Mouse (Mus musculus): ENCODE data around the gene Hist1h4f. TPM values are rescaled to one million over a fixed set of nuclear protein-coding genes. Genes with fewer than 3 reads are reported as not detected.

The Hist1h4f gene
- polyA plus RNA-seq, 1 experiment from 2014 or later = not detected

- ATAC-seq (ENCODE audit: insufficient number of reproducible peaks, insufficient read depth, low FRiP score, low read depth) = no peak
- H3K4me3 ChIP-seq (ENCODE audit: control insufficient read depth in 1 of 2, insufficient read depth in 1 of 2, low read depth in 1 of 2, low read length in 2 of 2) = peak overlapping the region; percentile 41 to 62; a peak in 3 of 4 replicates
- peak overlapping the region; percentile 67 for H3K9ac ChIP-seq (ENCODE audit: low read length)
- no peaks in the 10 kb centered on the region for H3K27me3 ChIP-seq (ENCODE audit: control insufficient read depth, insufficient read depth, low read length)
- WGBS = under 1% methylated on average over 6 of the region's 6 CpGs
- H3K4me1 ChIP-seq (ENCODE audit: control insufficient read depth in 2 of 2, insufficient read depth in 2 of 2, low read length in 2 of 2) = peaks cover 3 to 4% of the 10 kb centered on the region in 2 experiments; a peak in 2 of 4 replicates
- no peaks in the 10 kb centered on the region for H3K36me3 ChIP-seq (ENCODE audit: control insufficient read depth, insufficient read depth, low read length)
- H3K27ac ChIP-seq (replicated peaks in 1 of 2; ENCODE audit: control insufficient read depth in 1 of 2, insufficient read depth in 1 of 2, low read depth in 2 of 2, low read length in 2 of 2) = peak overlapping the region in 1 of 2 experiments; percentile 72; a peak in 2 of 4 replicates
- H3K4me2 ChIP-seq (ENCODE audit: low read length) = peak overlapping the region; percentile 96
- H3K9me3 ChIP-seq (ENCODE audit: control insufficient read depth, low read length) = no peaks in the 10 kb centered on the region
Measured at GRCm38 (mm10) chr13:23518295-23518603, 33.2 kb downstream of the Hist1h4f start.

GRCm38 (mm10) chr13:23517603-23518294, 33.7 kb downstream of the Hist1h4f start:
- H3K27ac ChIP-seq (replicated peaks in 1 of 2; ENCODE audit: control insufficient read depth in 1 of 2, insufficient read depth in 1 of 2, low read depth in 2 of 2, low read length in 2 of 2) = peak overlapping the region; percentile 78 to 89
- WGBS = under 1% methylated on average over 27 of the region's 27 CpGs
- peak overlapping the region; percentile 74 for H3K9ac ChIP-seq (ENCODE audit: low read length)
- H3K4me3 ChIP-seq (ENCODE audit: control insufficient read depth in 1 of 2, insufficient read depth in 1 of 2, low read depth in 1 of 2, low read length in 2 of 2) = peak overlapping the region; percentile 62 to 74
- H3K36me3 ChIP-seq (ENCODE audit: control insufficient read depth, insufficient read depth, low read length) = no peaks in the 10 kb centered on the region
- peak; percentile 79 for ATAC-seq (ENCODE audit: insufficient number of reproducible peaks, insufficient read depth, low FRiP score, low read depth)
- peak overlapping the region; percentile 96 for H3K4me2 ChIP-seq (ENCODE audit: low read length)
- H3K4me1 ChIP-seq (ENCODE audit: control insufficient read depth in 2 of 2, insufficient read depth in 2 of 2, low read length in 2 of 2) = peaks cover 3 to 4% of the 10 kb centered on the region in 2 experiments; a peak in 2 of 4 replicates
- H3K27me3 ChIP-seq (ENCODE audit: control insufficient read depth, insufficient read depth, low read length) = no peaks in the 10 kb centered on the region
- no peaks in the 10 kb centered on the region for H3K9me3 ChIP-seq (ENCODE audit: control insufficient read depth, low read length)

- no peaks in the 10 kb centered on the region for H3K9me3 ChIP-seq (ENCODE audit: control insufficient read depth, low read length)
- ATAC-seq (ENCODE audit: insufficient number of reproducible peaks, insufficient read depth, low FRiP score, low read depth) = no peak; the same call in 1 of the 2 replicates
- WGBS = 1% methylated on average over 19 of the region's 19 CpGs
Measured at GRCm38 (mm10) chr13:23516822-23517602, 34.4 kb downstream of the Hist1h4f start.

GRCm38 (mm10) chr13:23515826-23516620, 35.4 kb downstream of the Hist1h4f start:
- H3K9ac ChIP-seq (ENCODE audit: low read length) = peak overlapping the region; percentile 48; the same call in 1 of the 2 replicates
- peak overlapping the region; percentile 96 for H3K4me2 ChIP-seq (ENCODE audit: low read length)
- H3K9me3 ChIP-seq (ENCODE audit: control insufficient read depth, low read length) = no peaks in the 10 kb centered on the region
- ATAC-seq (ENCODE audit: insufficient number of reproducible peaks, insufficient read depth, low FRiP score, low read depth) = no peak
- H3K27me3 ChIP-seq (ENCODE audit: control insufficient read depth, insufficient read depth, low read length) = no peaks in the 10 kb centered on the region
- WGBS = 53% methylated on average over 15 of the region's 15 CpGs
- 0 out of 4 replicates have a peak overlapping the region, but pooled peaks of 1 of the 2 experiments have one; percentile 28 for H3K27ac ChIP-seq (replicated peaks in 1 of 2; ENCODE audit: control insufficient read depth in 1 of 2, insufficient read depth in 1 of 2, low read depth in 2 of 2, low read length in 2 of 2)
- no peaks in the 10 kb centered on the region for H3K36me3 ChIP-seq (ENCODE audit: control insufficient read depth, insufficient read depth, low read length)
- peak overlapping the region; percentile 28 to 62 for H3K4me3 ChIP-seq (ENCODE audit: control insufficient read depth in 1 of 2, insufficient read depth in 1 of 2, low read depth in 1 of 2, low read length in 2 of 2)
- peaks cover 3 to 4% of the 10 kb centered on the region in 2 experiments; a peak in 2 of 4 replicates for H3K4me1 ChIP-seq (ENCODE audit: control insufficient read depth in 2 of 2, insufficient read depth in 2 of 2, low read length in 2 of 2)

More at GRCm38 (mm10) chr13:23516822-23517602, 34.4 kb downstream of the Hist1h4f start:
- peak overlapping the region; percentile 96 for H3K4me2 ChIP-seq (ENCODE audit: low read length)
- H3K27me3 ChIP-seq (ENCODE audit: control insufficient read depth, insufficient read depth, low read length) = no peaks in the 10 kb centered on the region
- H3K4me1 ChIP-seq (ENCODE audit: control insufficient read depth in 2 of 2, insufficient read depth in 2 of 2, low read length in 2 of 2) = peaks cover 3 to 4% of the 10 kb centered on the region in 2 experiments; a peak in 2 of 4 replicates
- peak overlapping the region; percentile 78 to 89 for H3K27ac ChIP-seq (replicated peaks in 1 of 2; ENCODE audit: control insufficient read depth in 1 of 2, insufficient read depth in 1 of 2, low read depth in 2 of 2, low read length in 2 of 2)
- no peaks in the 10 kb centered on the region for H3K36me3 ChIP-seq (ENCODE audit: control insufficient read depth, insufficient read depth, low read length)
- H3K4me3 ChIP-seq (ENCODE audit: control insufficient read depth in 1 of 2, insufficient read depth in 1 of 2, low read depth in 1 of 2, low read length in 2 of 2) = peak overlapping the region; percentile 62 to 74
- peak overlapping the region; percentile 69 for H3K9ac ChIP-seq (ENCODE audit: low read length)

DNA sequence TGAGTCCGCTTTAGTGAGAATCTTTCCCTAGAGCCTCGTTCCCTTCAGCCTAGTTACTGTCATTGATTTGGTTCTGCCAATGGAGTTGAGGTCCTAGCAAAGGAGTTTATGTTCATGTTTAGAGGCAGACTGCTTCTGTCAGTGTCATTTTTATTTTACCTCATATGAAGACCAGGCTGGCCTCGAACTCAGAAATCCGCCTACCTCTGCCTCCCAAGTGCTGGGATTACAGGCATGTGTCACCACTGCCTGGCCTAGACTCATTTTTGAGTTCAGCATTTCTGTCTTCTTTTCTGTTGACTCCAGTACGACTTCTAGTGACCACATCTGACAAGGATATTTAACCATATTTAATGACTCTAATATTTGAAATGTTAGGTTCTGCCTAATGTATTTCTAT, 36.2 kb downstream of the Hist1h4f start:
- WGBS = 82% methylated on average over 5 of the region's 5 CpGs
- Histone ChIP-seq H3K4me3 (ENCODE audit: control insufficient read depth in 1 of 2, insufficient read depth in 1 of 2, low read depth in 1 of 2, low read length in 2 of 2) (no peak overlapping the region), H3K36me3 (ENCODE audit: control insufficient read depth, insufficient read depth, low read length) (no peaks in the 10 kb centered on the region), H3K27ac (replicated peaks in 1 of 2; ENCODE audit: control insufficient read depth in 1 of 2, insufficient read depth in 1 of 2, low read depth in 2 of 2, low read length in 2 of 2) (no peak overlapping the region), H3K9me3 (ENCODE audit: control insufficient read depth, low read length) (no peaks in the 10 kb centered on the region), H3K9ac (ENCODE audit: low read length) (no peak overlapping the region), H3K27me3 (ENCODE audit: control insufficient read depth, insufficient read depth, low read length) (no peaks in the 10 kb centered on the region), H3K4me1 (ENCODE audit: control insufficient read depth in 2 of 2, insufficient read depth in 2 of 2, low read length in 2 of 2) (peaks cover 3 to 5% of the 10 kb centered on the region in 2 experiments; a peak in 2 of 4 replicates), H3K4me2 (ENCODE audit: low read length) (no peak overlapping the region)
- ATAC-seq (ENCODE audit: insufficient number of reproducible peaks, insufficient read depth, low FRiP score, low read depth) = no peak

DNA sequence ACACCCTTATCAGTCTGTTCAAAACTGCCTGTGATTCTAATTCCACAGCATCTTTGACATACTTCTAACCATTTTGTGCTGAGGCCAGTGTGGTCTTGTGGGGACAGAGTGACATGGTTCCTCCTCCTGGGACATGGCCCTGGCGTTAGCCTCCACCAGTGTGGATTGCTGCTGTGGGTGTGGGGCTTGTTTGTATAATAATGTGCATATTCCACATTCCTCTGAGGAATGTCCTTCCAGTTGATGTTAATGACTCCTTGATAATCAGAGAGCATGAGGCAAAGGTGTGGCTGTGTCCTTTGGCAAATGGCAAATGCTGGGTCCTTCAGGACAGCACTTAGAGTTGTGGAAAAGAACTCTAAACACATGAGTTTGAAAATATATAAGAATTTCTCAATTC, 37.9 kb downstream of the Hist1h4f start:
- Histone ChIP-seq H3K27ac (replicated peaks in 1 of 2; ENCODE audit: control insufficient read depth in 1 of 2, insufficient read depth in 1 of 2, low read depth in 2 of 2, low read length in 2 of 2) (no peak overlapping the region), H3K9me3 (ENCODE audit: control insufficient read depth, low read length) (no peaks in the 10 kb centered on the region), H3K4me3 (ENCODE audit: control insufficient read depth in 1 of 2, insufficient read depth in 1 of 2, low read depth in 1 of 2, low read length in 2 of 2) (no peak overlapping the region), H3K36me3 (ENCODE audit: control insufficient read depth, insufficient read depth, low read length) (no peaks in the 10 kb centered on the region), H3K9ac (ENCODE audit: low read length) (no peak overlapping the region), H3K27me3 (ENCODE audit: control insufficient read depth, insufficient read depth, low read length) (no peaks in the 10 kb centered on the region), H3K4me1 (ENCODE audit: control insufficient read depth in 2 of 2, insufficient read depth in 2 of 2, low read length in 2 of 2) (peaks cover 3 to 9% of the 10 kb centered on the region in 2 experiments; a peak in 2 of 4 replicates), H3K4me2 (ENCODE audit: low read length) (no peak overlapping the region)
- WGBS = 68% methylated on average over 1 of the region's 1 CpGs
- ATAC-seq (ENCODE audit: insufficient number of reproducible peaks, insufficient read depth, low FRiP score, low read depth) = no peak

GRCm38 (mm10) chr13:23510127-23510526, 41.3 kb downstream of the Hist1h4f start:
- no peak for ATAC-seq (ENCODE audit: insufficient number of reproducible peaks, insufficient read depth, low FRiP score, low read depth)
- H3K9ac ChIP-seq (ENCODE audit: low read length) = no peak overlapping the region

More at GRCm38 (mm10) chr13:23510127-23510526, 41.3 kb downstream of the Hist1h4f start:
- Histone ChIP-seq H3K4me1 (ENCODE audit: control insufficient read depth in 2 of 2, insufficient read depth in 2 of 2, low read length in 2 of 2) (peaks cover 14% of the 10 kb centered on the region in 2 experiments), H3K27ac (replicated peaks in 1 of 2; ENCODE audit: control insufficient read depth in 1 of 2, insufficient read depth in 1 of 2, low read depth in 2 of 2, low read length in 2 of 2) (0 out of 4 replicates have a peak overlapping the region, but pooled peaks of 1 of the 2 experiments have one; percentile 5), H3K36me3 (ENCODE audit: control insufficient read depth, insufficient read depth, low read length) (no peaks in the 10 kb centered on the region), H3K9me3 (ENCODE audit: control insufficient read depth, low read length) (no peaks in the 10 kb centered on the region), H3K4me2 (ENCODE audit: low read length) (no peak overlapping the region), H3K4me3 (ENCODE audit: control insufficient read depth in 1 of 2, insufficient read depth in 1 of 2, low read depth in 1 of 2, low read length in 2 of 2) (no peak overlapping the region), H3K27me3 (ENCODE audit: control insufficient read depth, insufficient read depth, low read length) (no peaks in the 10 kb centered on the region)
- 27% methylated on average over 1 of the region's 1 CpGs for WGBS
